Comparison of ENCODE assay signal across 9 mouse cellular contexts in the genomic region with DNA sequence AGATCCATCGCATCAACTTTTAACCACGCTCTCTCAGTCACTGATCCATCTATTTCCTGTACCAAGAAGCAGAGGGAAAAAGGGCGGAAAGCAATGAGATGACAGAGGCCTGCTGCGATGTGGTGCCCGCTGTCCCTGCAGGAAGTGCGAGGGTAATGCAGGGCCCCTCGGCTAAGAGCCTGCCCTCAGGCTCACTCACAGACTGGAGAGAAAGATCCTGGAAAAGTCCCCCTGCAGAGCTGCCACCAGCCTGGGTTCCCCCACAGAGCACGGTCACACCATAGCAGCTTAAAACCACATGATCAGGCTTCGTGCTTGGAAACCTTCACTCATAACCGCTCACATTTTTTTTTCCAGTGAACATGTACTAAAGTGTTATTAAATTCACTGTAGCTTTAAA. TPM values are rescaled to one million over a fixed set of nuclear protein-coding genes. Genes with fewer than 3 reads are reported as not detected.
DNase-seq lines count a peak whose midpoint lies in the region; ATAC-seq lines count a peak whose summit lies in the region.
"Had no signal": no experiment of that assay in that cellular context is flagged by ENCODE, and none has a peak within 500 bp of the region (broad histone marks: within the 10 kb centered on the region; RNA-seq: fewer than 3 reads in every experiment).

No protein-coding gene starts in this region.

- WGBS in lung, embryonic 16.5 days = 26% methylated on average over 10 of the region's 10 CpGs
- 20% methylated on average over 10 of the region's 10 CpGs for WGBS in embryonic facial prominence, embryonic 14.5 days
- WGBS in intestine, embryonic 14.5 days = 44% methylated on average over 10 of the region's 10 CpGs
- WGBS in neural tube, embryonic 14.5 days = 29% methylated on average over 10 of the region's 10 CpGs

- H3K4me2 ChIP-seq in lung, embryonic 16.5 days (ENCODE audit: low read depth, low read length) = no peak overlapping the region
- H3K4me2 ChIP-seq in embryonic facial prominence, embryonic 14.5 days (ENCODE audit: low read depth, low read length) = peak overlapping the region; percentile 8; the same call in 1 of the 2 replicates
- no peak overlapping the region for H3K4me2 ChIP-seq in intestine, embryonic 14.5 days (ENCODE audit: low read length)
- H3K4me2 ChIP-seq in neural tube, embryonic 14.5 days (ENCODE audit: low read depth, low read length) = no peak overlapping the region

- H3K9ac ChIP-seq in lung, embryonic 16.5 days (ENCODE audit: low read length) = no peak overlapping the region
- no peak overlapping the region for H3K9ac ChIP-seq in embryonic facial prominence, embryonic 14.5 days (ENCODE audit: low read depth, low read length)
- H3K9ac ChIP-seq in intestine, embryonic 14.5 days (ENCODE audit: low read length) = no peak overlapping the region
- no peak overlapping the region for H3K9ac ChIP-seq in neural tube, embryonic 14.5 days (replicated peaks; ENCODE audit: low read depth, low read length)

- DNase-seq in lung, postnatal 36 days = no peak
- peak; percentile 69 for DNase-seq in embryonic facial prominence, embryonic 14.5 days (ENCODE audit: low spot score)
- no peak for DNase-seq in intestine, embryonic 14.5 days (ENCODE audit: low spot score)
- no peak for DNase-seq in gastrocnemius, postnatal 36 days
- no peak for DNase-seq in cerebellum, adult 11-12 months

- H3K4me1 ChIP-seq in lung, embryonic 16.5 days (replicated peaks; ENCODE audit: control insufficient read depth, insufficient read depth, low read length) = peaks cover 17% of the 10 kb centered on the region
- peaks cover 12% of the 10 kb centered on the region for H3K4me1 ChIP-seq in embryonic facial prominence, embryonic 14.5 days (ENCODE audit: control insufficient read depth, insufficient read depth, low read length)
- peaks cover 9% of the 10 kb centered on the region; the same call in 1 of the 2 replicates for H3K4me1 ChIP-seq in intestine, embryonic 14.5 days (replicated peaks; ENCODE audit: control insufficient read depth, insufficient read depth, low read length)
- peaks cover 10% of the 10 kb centered on the region; the same call in 1 of the 2 replicates for H3K4me1 ChIP-seq in neural tube, embryonic 14.5 days (ENCODE audit: control insufficient read depth, insufficient read depth, low read length)

- H3K27me3 ChIP-seq in lung, embryonic 16.5 days (ENCODE audit: control insufficient read depth, insufficient read depth, low read depth, low read length) = no peaks in the 10 kb centered on the region
- H3K27me3 ChIP-seq in embryonic facial prominence, embryonic 14.5 days (replicated peaks; ENCODE audit: control insufficient read depth, insufficient read depth, low read length) = no peaks in the 10 kb centered on the region
- H3K27me3 ChIP-seq in intestine, embryonic 14.5 days (replicated peaks; ENCODE audit: control insufficient read depth, insufficient read depth, low read length) = no peaks in the 10 kb centered on the region
- no peaks in the 10 kb centered on the region for H3K27me3 ChIP-seq in neural tube, embryonic 14.5 days (ENCODE audit: control insufficient read depth, insufficient read depth, low read length)

- H3K9me3 ChIP-seq in lung, embryonic 16.5 days (ENCODE audit: control insufficient read depth, low read length) = no peaks in the 10 kb centered on the region
- no peaks in the 10 kb centered on the region for H3K9me3 ChIP-seq in embryonic facial prominence, embryonic 14.5 days (ENCODE audit: control insufficient read depth, low read length)
- no peaks in the 10 kb centered on the region for H3K9me3 ChIP-seq in intestine, embryonic 14.5 days (ENCODE audit: control insufficient read depth, low read length)
- no peaks in the 10 kb centered on the region for H3K9me3 ChIP-seq in neural tube, embryonic 14.5 days (ENCODE audit: control insufficient read depth, low read length)

- H3K36me3 ChIP-seq in lung, embryonic 16.5 days (ENCODE audit: control insufficient read depth, insufficient read depth, low read length) = no peaks in the 10 kb centered on the region; the same call in none of the 2 replicates
- H3K36me3 ChIP-seq in embryonic facial prominence, embryonic 14.5 days (ENCODE audit: control insufficient read depth, insufficient read depth, low read length) = peaks cover 23% of the 10 kb centered on the region
- peaks cover 13% of the 10 kb centered on the region; the same call in 1 of the 2 replicates for H3K36me3 ChIP-seq in intestine, embryonic 14.5 days (ENCODE audit: control insufficient read depth, insufficient read depth, low read length)
- 0 out of 2 replicates have a peak, but pooled peaks cover 2% of the 10 kb centered on the region for H3K36me3 ChIP-seq in neural tube, embryonic 14.5 days (ENCODE audit: control insufficient read depth, insufficient read depth, low read length)

- peak; percentile 52; the same call in 1 of the 2 replicates for ATAC-seq in lung, embryonic 16.5 days (ENCODE audit: low read depth)
- peak; percentile 64 for ATAC-seq in embryonic facial prominence, embryonic 14.5 days (ENCODE audit: low read depth)
- 0 out of 2 replicates have a peak, but pooled peaks have one; percentile 32 for ATAC-seq in intestine, embryonic 14.5 days (replicated peaks; ENCODE audit: low FRiP score, low TSS enrichment, low read depth)
- ATAC-seq in neural tube, embryonic 14.5 days (ENCODE audit: low read depth) = peak; percentile 52; the same call in 1 of the 2 replicates
- no peak for ATAC-seq in inflammation-experienced regulatory T-cells, adult 6 months

- H3K4me3 ChIP-seq in lung, embryonic 16.5 days (ENCODE audit: low read length) = no peak overlapping the region
- no peak overlapping the region for H3K4me3 ChIP-seq in embryonic facial prominence, embryonic 14.5 days (ENCODE audit: low read depth, low read length)
- no peak overlapping the region for H3K4me3 ChIP-seq in intestine, embryonic 14.5 days (ENCODE audit: low read depth, low read length)
- H3K4me3 ChIP-seq in neural tube, embryonic 14.5 days (ENCODE audit: low read depth, low read length) = no peak overlapping the region
- H3K4me3 ChIP-seq: left cerebral cortex, adult 2 months had no signal

- intact Hi-C loops in gastrocnemius, postnatal 36 days (cut with DNase I) = no loop called here

- no peak overlapping the region for H3K27ac ChIP-seq in lung, embryonic 16.5 days (ENCODE audit: low read length)
- H3K27ac ChIP-seq in embryonic facial prominence, embryonic 14.5 days (replicated peaks; ENCODE audit: low read depth, low read length) = peak overlapping the region; percentile 75
- H3K27ac ChIP-seq in intestine, embryonic 14.5 days (ENCODE audit: low read depth) = no peak overlapping the region
- peak overlapping the region; percentile 60; the same call in 1 of the 2 replicates for H3K27ac ChIP-seq in neural tube, embryonic 14.5 days (ENCODE audit: low read depth, low read length)
- H3K27ac ChIP-seq: left cerebral cortex, adult 2 months had no signal

RNA-seq across cellular contexts. Expression of a gene that starts 25.7 kb away (rescaled TPM):
- polyA plus RNA-seq in lung, embryonic 16.5 days (2015; fragmentation: Nextera tagmentation; extraction: Ambion mirVana) = 44.6 TPM in 2 replicates
- polyA plus RNA-seq in embryonic facial prominence, embryonic 14.5 days (2014; fragmentation: Nextera tagmentation; extraction: Ambion mirVana) = 34.0 and 35.2 TPM in 2 replicates
- 36.1 and 38.6 TPM in 2 replicates for polyA plus RNA-seq in intestine, embryonic 14.5 days (2014; fragmentation: Nextera tagmentation; extraction: Ambion mirVana)
- polyA plus RNA-seq in neural tube, embryonic 14.5 days (2014; fragmentation: Nextera tagmentation; extraction: Ambion mirVana) = 63.6 and 65.8 TPM in 2 replicates
- 10 to 100 TPM; 61.5 to 70.2 TPM for total RNA-seq in gastrocnemius, postnatal 36 days (2021)
- polyA plus RNA-seq in inflammation-experienced regulatory T-cells, adult 6 months (2017; shearing (Covaris generic)) = 10 to 100 TPM; 25.0 to 28.2 (median 26.2) TPM

Comparison
In these comparisons a context has a peak if more than half of its experiments do, and no peak if none do; other contexts are left out.
1. H3K27ac ChIP-seq: peak in embryonic facial prominence, embryonic 14.5 days (single experiment) and neural tube, embryonic 14.5 days (single experiment); none in lung, embryonic 16.5 days (single experiment) and intestine, embryonic 14.5 days (single experiment).